Mouse (Mus musculus) C2C12 (cell line): Measurements from ENCODE around the gene Olfr553. TPM values are rescaled to one million over a fixed set of nuclear protein-coding genes. Genes with fewer than 3 reads are reported as not detected.
"Not testable (repeated sequence)": the region's sequence is repeated elsewhere in the genome, so short reads cannot be mapped to it uniquely, and the experiment has no call there.

Experiments used
- H3K27me3 ChIP-seq: one replicate; pipeline ENCODE4 v1.6.1; 2011; ENCODE audit not compliant: control insufficient read depth, insufficient read depth, insufficient read length
- H3K36me3 ChIP-seq: one replicate; pipeline ENCODE4 v1.6.1; 2011; ENCODE audit not compliant: control insufficient read depth, insufficient read depth
- H3K4me3 ChIP-seq: one replicate; pipeline ENCODE4 v1.5.1; 2011; ENCODE audit warnings: mild to moderate bottlenecking, control low read depth; ENCODE audit not compliant: poor library complexity, insufficient read depth, severe bottlenecking
- H3K79me2 ChIP-seq: one replicate; pipeline ENCODE4 v1.6.1; 2011; ENCODE audit not compliant: control insufficient read depth, insufficient read depth
- H3K79me3 ChIP-seq: one replicate; pipeline ENCODE4 v1.6.1; 2011; ENCODE audit warnings: low read depth, control low read depth
- H3ac ChIP-seq: one replicate; pipeline ENCODE3; 2011; ENCODE audit warnings: low read depth; ENCODE audit not compliant: control insufficient read depth, insufficient read length
- CEBPB ChIP-seq: IDR thresholded peaks from one replicate; pipeline ENCODE4 v1.6.1; 2011; ENCODE audit warnings: low read depth, mild to moderate bottlenecking, control low read depth, moderate library complexity
- CTCF ChIP-seq: IDR thresholded peaks from one replicate; pipeline ENCODE4 v1.5.1; 2011; ENCODE audit not compliant: control insufficient read depth, insufficient read depth, insufficient read length
- FOSL1 ChIP-seq: IDR thresholded peaks from one replicate; pipeline ENCODE4 v1.8.0; 2011; ENCODE audit warnings: mild to moderate bottlenecking, low read length; ENCODE audit not compliant: poor library complexity, insufficient read depth, severe bottlenecking
- MAX ChIP-seq: IDR thresholded peaks from one replicate; pipeline ENCODE4 v1.6.1; 2011; ENCODE audit warnings: mild to moderate bottlenecking, control low read depth
- MYOD1 ChIP-seq: IDR thresholded peaks from one replicate; pipeline ENCODE4 v1.6.1; 2011; ENCODE audit warnings: low read depth; ENCODE audit not compliant: control insufficient read depth, insufficient read length
- MYOG ChIP-seq: IDR thresholded peaks from one replicate; pipeline ENCODE4 v1.6.1; 2011; ENCODE audit not compliant: control insufficient read depth, insufficient read length; ENCODE audit errors: extremely low read depth
- USF1 ChIP-seq: IDR thresholded peaks from one replicate; pipeline ENCODE4 v1.6.1; 2011; ENCODE audit warnings: low read depth, mild to moderate bottlenecking, control low read depth, moderate library complexity
- polyA plus RNA-seq: library from polyadenylated mRNA; unstranded; fragments of >200 nt; fragmentation: generic; extraction: Trizol; gene quantifications from one replicate; pipeline ENCODE4 v1.2.1, GENCODE M21; 2012; ENCODE audit warnings: missing spikeins

The Olfr553 gene
- polyA plus RNA-seq, 1 experiment: not detected

- no peaks in the 10 kb centered on the region for H3K27me3 ChIP-seq
- H3K79me2 ChIP-seq: no peaks in the 10 kb centered on the region
- no peak overlapping the region for H3ac ChIP-seq
- TF ChIP-seq MYOD1 (no peak), MAX (no peak), FOSL1 (no peak), CTCF (no peak), CEBPB (no peak), USF1 (no peak), MYOG (no peak)
- H3K4me3 ChIP-seq: no peak overlapping the region
- H3K79me3 ChIP-seq: no peaks in the 10 kb centered on the region
- H3K36me3 ChIP-seq: no peaks in the 10 kb centered on the region
These were observed 18.6 kb upstream of the Olfr553 start for GRCm38 (mm10) chr7:102636665-102637064.

GRCm38 (mm10) chr7:102620368-102620767 is 2.4 kb upstream of the Olfr553 start:
- H3K79me3 ChIP-seq, H3K36me3 ChIP-seq, H3K27me3 ChIP-seq, H3K4me3 ChIP-seq, H3K79me2 ChIP-seq, H3ac ChIP-seq: not testable (repeated sequence)

- TF ChIP-seq CEBPB: no peak
- TF ChIP-seq MYOG: no peak
- no peak for TF ChIP-seq CTCF
- no peak for TF ChIP-seq MYOD1
- no peak for TF ChIP-seq MAX
- TF ChIP-seq FOSL1: no peak
- TF ChIP-seq USF1: no peak
- no peaks in the 10 kb centered on the region for H3K36me3 ChIP-seq
These were observed 1.6 kb upstream of the Olfr553 start for GRCm38 (mm10) chr7:102619608-102620007.

GRCm38 (mm10) chr7:102597378-102598031 is 20.5 kb downstream of the Olfr553 start, which contains the start of gene Olfr552:
Gene Olfr552 (plus strand): TSS chr7:102597770.
- no peak for TF ChIP-seq CEBPB
- TF ChIP-seq USF1: no peak
- no peak for TF ChIP-seq MAX
- TF ChIP-seq MYOG: no peak
- TF ChIP-seq MYOD1: no peak
- TF ChIP-seq FOSL1: no peak
- TF ChIP-seq CTCF: no peak
- H3K27me3 ChIP-seq: no peaks in the 10 kb centered on the region
- no peaks in the 10 kb centered on the region for H3K79me2 ChIP-seq

More at GRCm38 (mm10) chr7:102619608-102620007, 1.6 kb upstream of the Olfr553 start:
- Histone ChIP-seq H3K4me3 (no peak overlapping the region), H3ac (no peak overlapping the region), H3K79me3 (no peaks in the 10 kb centered on the region), H3K79me2 (no peaks in the 10 kb centered on the region), H3K27me3 (no peaks in the 10 kb centered on the region)

GRCm38 (mm10) chr7:102591786-102592185 is 26.2 kb downstream of the Olfr553 start, which contains the start of gene Olfr551:
Gene Olfr551 (minus strand): TSS chr7:102591886.
- no peaks in the 10 kb centered on the region for H3K79me3 ChIP-seq
- H3K4me3 ChIP-seq: no peak within 1 kb of the TSS
- TF ChIP-seq CTCF (no peak), FOSL1 (no peak), MYOD1 (no peak), MYOG (no peak), CEBPB (no peak)
- H3K79me2 ChIP-seq: no peaks in the 10 kb centered on the region
- H3ac ChIP-seq: no peak within 1 kb of the TSS
- no peaks in the 10 kb centered on the region for H3K36me3 ChIP-seq
- H3K27me3 ChIP-seq: no peaks in the 10 kb centered on the region

More at GRCm38 (mm10) chr7:102597378-102598031, 20.5 kb downstream of the Olfr553 start, which contains the start of gene Olfr552:
- H3K4me3 ChIP-seq: no peak within 1 kb of the TSS
- H3ac ChIP-seq: no peak within 1 kb of the TSS
- H3K36me3 ChIP-seq: no peaks in the 10 kb centered on the region
- no peaks in the 10 kb centered on the region for H3K79me3 ChIP-seq

GRCm38 (mm10) chr7:102575998-102576397 is 42.0 kb downstream of the Olfr553 start:
- no peak overlapping the region for H3K4me3 ChIP-seq

More at GRCm38 (mm10) chr7:102575998-102576397, 42.0 kb downstream of the Olfr553 start:
- no peaks in the 10 kb centered on the region for H3K79me3 ChIP-seq
- TF ChIP-seq MAX (no peak), CEBPB (no peak), FOSL1 (no peak), USF1 (no peak), MYOD1 (no peak), CTCF (no peak), MYOG (no peak)
- no peaks in the 10 kb centered on the region for H3K27me3 ChIP-seq
- no peak overlapping the region for H3ac ChIP-seq
- no peaks in the 10 kb centered on the region for H3K36me3 ChIP-seq
- no peaks in the 10 kb centered on the region for H3K79me2 ChIP-seq
